Mouse (Mus musculus): ENCODE measurements around the gene Il11ra1. TPM values are rescaled to one million over a fixed set of nuclear protein-coding genes. Genes with fewer than 3 reads are reported as not detected.
A peak's percentile ranks its signal among the peaks of the same experiment; 100 is the strongest.
"Not testable (repeated sequence)": the region's sequence is repeated elsewhere in the genome, so short reads cannot be mapped to it uniquely, and the experiment has no call there.

Gene Il11ra1
- total and polyA plus RNA-seq, 2 experiments from 2014 or later, result 41.9 to 47.4 TPM

GRCm38 (mm10) chr4:41702226-41702625 is 2.4 kb downstream of the Il11ra1 start:
- ATAC-seq; H3K4me2 ChIP-seq (ENCODE audit: low read depth, low read length); H3K4me1 ChIP-seq (ENCODE audit: insufficient read depth, low read length); H3K4me3 ChIP-seq (ENCODE audit: low read length); H3K36me3 ChIP-seq (ENCODE audit: insufficient read depth, low read length); H3K27ac ChIP-seq; H3K9ac ChIP-seq (replicated peaks; ENCODE audit: low read length); DNase-seq (ENCODE audit: low spot score); H3K9me3 ChIP-seq (ENCODE audit: low read length); H3K27me3 ChIP-seq (ENCODE audit: insufficient read depth, low read length): not testable (repeated sequence)
- WGBS, result 58% methylated on average over 2 of the region's 2 CpGs

GRCm38 (mm10) chr4:41704651-41705050 is 4.9 kb downstream of the Il11ra1 start:
- Histone ChIP-seq H3K27me3 (ENCODE audit: insufficient read depth, low read length) (no peaks in the 10 kb centered on the region), H3K27ac (no peak overlapping the region), H3K4me1 (ENCODE audit: insufficient read depth, low read length) (peaks cover 7% of the 10 kb centered on the region; the same call in 1 of the 2 replicates), H3K9me3 (ENCODE audit: low read length) (no peaks in the 10 kb centered on the region), H3K36me3 (ENCODE audit: insufficient read depth, low read length) (no peaks in the 10 kb centered on the region), H3K4me3 (ENCODE audit: low read length) (no peak overlapping the region), H3K9ac (replicated peaks; ENCODE audit: low read length) (no peak overlapping the region), H3K4me2 (ENCODE audit: low read depth, low read length) (no peak overlapping the region)
- ATAC-seq (no peak), DNase-seq (ENCODE audit: low spot score) (no peak)
- TF ChIP-seq CTCF (IDR thresholded peaks at IDR 0.05; ENCODE audit: low read depth), result no peak
- 11% methylated on average over 5 of the region's 5 CpGs for WGBS

- no peak overlapping the region for H3K27ac ChIP-seq
- H3K9ac ChIP-seq (replicated peaks; ENCODE audit: low read length), result no peak overlapping the region
- peak overlapping the region; percentile 31; the same call in 1 of the 2 replicates for H3K4me2 ChIP-seq (ENCODE audit: low read depth, low read length)
- ATAC-seq, result no peak
- H3K4me3 ChIP-seq (ENCODE audit: low read length), result no peak overlapping the region
- H3K9me3 ChIP-seq (ENCODE audit: low read length), result no peaks in the 10 kb centered on the region
- DNase-seq (ENCODE audit: low spot score), result peak; percentile 31
- peaks cover 7% of the 10 kb centered on the region; the same call in 1 of the 2 replicates for H3K4me1 ChIP-seq (ENCODE audit: insufficient read depth, low read length)
- peak; percentile 4; the same call in 1 of the 2 replicates for TF ChIP-seq CTCF (IDR thresholded peaks at IDR 0.05; ENCODE audit: low read depth)
- H3K36me3 ChIP-seq (ENCODE audit: insufficient read depth, low read length), result no peaks in the 10 kb centered on the region
- WGBS, result 47% methylated on average over 19 of the region's 19 CpGs
- H3K27me3 ChIP-seq (ENCODE audit: insufficient read depth, low read length), result no peaks in the 10 kb centered on the region
Measured at GRCm38 (mm10) chr4:41705922-41706754, 6.3 kb downstream of the Il11ra1 start.

GRCm38 (mm10) chr4:41707011-41707535 is 7.3 kb downstream of the Il11ra1 start:
- H3K4me2 ChIP-seq (ENCODE audit: low read depth, low read length), result peak overlapping the region; percentile 31
- peaks cover 11% of the 10 kb centered on the region; the same call in 1 of the 2 replicates for H3K4me1 ChIP-seq (ENCODE audit: insufficient read depth, low read length)
- H3K9ac ChIP-seq (replicated peaks; ENCODE audit: low read length), result 0 out of 2 replicates have a peak overlapping the region, but pooled peaks have one; percentile 17
- TF ChIP-seq CTCF (IDR thresholded peaks at IDR 0.05; ENCODE audit: low read depth), result peak; percentile 88
- WGBS, result under 1% methylated on average over 13 of the region's 13 CpGs
- DNase-seq (ENCODE audit: low spot score), result peak; percentile 89
- no peak overlapping the region for H3K4me3 ChIP-seq (ENCODE audit: low read length)
- peak overlapping the region; percentile 59; the same call in 1 of the 2 replicates for H3K27ac ChIP-seq
- ATAC-seq, result peak; percentile 86
- H3K9me3 ChIP-seq (ENCODE audit: low read length), result no peaks in the 10 kb centered on the region
- no peaks in the 10 kb centered on the region for H3K27me3 ChIP-seq (ENCODE audit: insufficient read depth, low read length)
- no peaks in the 10 kb centered on the region for H3K36me3 ChIP-seq (ENCODE audit: insufficient read depth, low read length)

GRCm38 (mm10) chr4:41708192-41708745 is 8.5 kb downstream of the Il11ra1 start:
- TF ChIP-seq CTCF (IDR thresholded peaks at IDR 0.05; ENCODE audit: low read depth), result peak; percentile 77
- Histone ChIP-seq H3K27me3 (ENCODE audit: insufficient read depth, low read length) (no peaks in the 10 kb centered on the region), H3K4me1 (ENCODE audit: insufficient read depth, low read length) (peaks cover 17% of the 10 kb centered on the region; the same call in 1 of the 2 replicates), H3K9ac (replicated peaks; ENCODE audit: low read length) (no peak overlapping the region), H3K4me2 (ENCODE audit: low read depth, low read length) (no peak overlapping the region), H3K4me3 (ENCODE audit: low read length) (no peak overlapping the region), H3K27ac (no peak overlapping the region), H3K36me3 (ENCODE audit: insufficient read depth, low read length) (no peaks in the 10 kb centered on the region), H3K9me3 (ENCODE audit: low read length) (no peaks in the 10 kb centered on the region)
- ATAC-seq, result peak; percentile 48
- peak; percentile 88 for DNase-seq (ENCODE audit: low spot score)
- WGBS, result 46% methylated on average over 8 of the region's 8 CpGs

GRCm38 (mm10) chr4:41710229-41710628 is 10.4 kb downstream of the Il11ra1 start:
- no peak for ATAC-seq
- H3K4me1 ChIP-seq (ENCODE audit: insufficient read depth, low read length), result peaks cover 17% of the 10 kb centered on the region; the same call in 1 of the 2 replicates

More at GRCm38 (mm10) chr4:41710229-41710628, 10.4 kb downstream of the Il11ra1 start:
- Histone ChIP-seq H3K9ac (replicated peaks; ENCODE audit: low read length) (no peak overlapping the region), H3K9me3 (ENCODE audit: low read length) (no peaks in the 10 kb centered on the region), H3K36me3 (ENCODE audit: insufficient read depth, low read length) (no peaks in the 10 kb centered on the region), H3K4me2 (ENCODE audit: low read depth, low read length) (no peak overlapping the region), H3K27ac (no peak overlapping the region), H3K4me3 (ENCODE audit: low read length) (no peak overlapping the region), H3K27me3 (ENCODE audit: insufficient read depth, low read length) (no peaks in the 10 kb centered on the region)
- 65% methylated on average over 4 of the region's 4 CpGs for WGBS
- DNase-seq (ENCODE audit: low spot score), result no peak
- peak; percentile 23; the same call in 1 of the 2 replicates for TF ChIP-seq CTCF (IDR thresholded peaks at IDR 0.05; ENCODE audit: low read depth)
